Mouse (Mus musculus): ENCODE data around the gene Man1c1. TPM values are rescaled to one million over a fixed set of nuclear protein-coding genes. Genes with fewer than 3 reads are reported as not detected.

Gene Man1c1
- polyA plus RNA-seq, 1 experiment from 2014 or later, result 3.5 TPM

DNA sequence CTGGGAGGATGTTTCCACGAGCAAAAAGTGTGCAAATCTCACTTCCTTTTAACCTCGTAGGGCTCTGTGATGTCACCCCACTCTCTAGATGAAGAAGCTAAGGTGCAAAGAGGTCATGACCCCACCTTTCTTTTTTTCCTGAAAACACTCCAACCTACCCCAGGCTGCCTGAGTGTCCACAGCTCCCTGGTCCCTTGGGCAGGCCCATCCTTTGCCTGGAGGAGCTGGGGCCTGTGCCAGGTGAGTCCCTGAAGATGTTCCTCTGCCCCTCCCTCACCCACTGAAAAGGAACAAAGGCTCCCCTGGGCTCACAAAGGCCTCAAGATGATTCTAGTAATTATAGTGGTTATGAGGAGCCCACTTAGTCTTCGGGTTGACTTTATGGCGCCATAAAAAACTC is 111.6 kb downstream of the Man1c1 start:
- H3K4me3 ChIP-seq, result no peak overlapping the region
- ATAC-seq (ENCODE audit: low FRiP score, low read depth), result no peak
- no peaks in the 10 kb centered on the region for H3K36me3 ChIP-seq
- H3K4me2 ChIP-seq (replicated peaks), result no peak overlapping the region
- no peaks in the 10 kb centered on the region for H3K9me3 ChIP-seq
- H3K27me3 ChIP-seq, result no peaks in the 10 kb centered on the region
- H3K9ac ChIP-seq, result no peak overlapping the region
- H3K27ac ChIP-seq, result no peak overlapping the region; the same call in 1 of the 2 replicates
- 36% methylated on average over 4 of the region's 4 CpGs for WGBS
- H3K4me1 ChIP-seq, result peaks cover 24% of the 10 kb centered on the region

- Histone ChIP-seq H3K27me3 (no peaks in the 10 kb centered on the region), H3K4me2 (replicated peaks) (peak overlapping the region; percentile 11; the same call in 1 of the 2 replicates), H3K9ac (no peak overlapping the region), H3K9me3 (no peaks in the 10 kb centered on the region), H3K36me3 (no peaks in the 10 kb centered on the region), H3K4me1 (peaks cover 26% of the 10 kb centered on the region), H3K4me3 (no peak overlapping the region), H3K27ac (peak overlapping the region; percentile 63; the same call in 1 of the 2 replicates)
- ATAC-seq (ENCODE audit: low FRiP score, low read depth), result peak; percentile 48; the same call in 1 of the 2 replicates
- WGBS, result 50% methylated on average over 11 of the region's 11 CpGs
These were observed 112.5 kb downstream of the Man1c1 start for GRCm38 (mm10) chr4:134591506-134592061.

- Histone ChIP-seq H3K36me3 (no peaks in the 10 kb centered on the region), H3K27ac (no peak overlapping the region), H3K4me2 (replicated peaks) (no peak overlapping the region), H3K4me1 (peaks cover 26% of the 10 kb centered on the region), H3K4me3 (no peak overlapping the region), H3K27me3 (no peaks in the 10 kb centered on the region), H3K9ac (no peak overlapping the region), H3K9me3 (no peaks in the 10 kb centered on the region)
- ATAC-seq (ENCODE audit: low FRiP score, low read depth), result no peak
- 81% methylated on average over 10 of the region's 10 CpGs for WGBS
These were observed 113.7 kb downstream of the Man1c1 start for GRCm38 (mm10) chr4:134590227-134590926.

DNA sequence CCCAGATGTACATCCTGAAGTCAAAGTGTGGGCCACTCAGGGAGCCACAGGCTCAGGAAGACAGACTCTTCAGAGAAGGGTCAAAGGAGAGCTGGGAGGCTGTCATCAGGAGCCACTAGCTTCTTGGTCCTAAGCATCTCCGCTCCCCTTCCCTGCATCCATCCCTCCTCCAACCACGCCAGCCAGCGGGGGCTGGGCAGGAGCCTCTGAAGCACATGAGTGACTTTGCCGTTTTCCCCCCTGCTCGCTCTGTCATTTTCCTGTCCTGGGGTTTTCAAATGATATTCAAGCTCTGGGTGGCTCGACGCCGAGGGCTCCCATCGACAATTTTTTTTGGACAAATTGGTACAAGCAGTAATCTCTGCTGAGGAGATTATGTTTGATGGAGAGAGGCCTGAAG is 114.3 kb downstream of the Man1c1 start:
- Histone ChIP-seq H3K4me2 (replicated peaks) (no peak overlapping the region), H3K27ac (no peak overlapping the region), H3K4me1 (peaks cover 26% of the 10 kb centered on the region), H3K27me3 (no peaks in the 10 kb centered on the region), H3K9me3 (no peaks in the 10 kb centered on the region), H3K36me3 (no peaks in the 10 kb centered on the region), H3K9ac (no peak overlapping the region), H3K4me3 (no peak overlapping the region)
- 85% methylated on average over 9 of the region's 9 CpGs for WGBS
- no peak for ATAC-seq (ENCODE audit: low FRiP score, low read depth)

GRCm38 (mm10) chr4:134588951-134589350 is 115.1 kb downstream of the Man1c1 start:
- Histone ChIP-seq H3K36me3 (no peaks in the 10 kb centered on the region), H3K27me3 (no peaks in the 10 kb centered on the region), H3K9me3 (no peaks in the 10 kb centered on the region), H3K4me1 (peaks cover 26% of the 10 kb centered on the region), H3K27ac (no peak overlapping the region), H3K4me3 (no peak overlapping the region), H3K9ac (no peak overlapping the region), H3K4me2 (replicated peaks) (no peak overlapping the region)
- no peak for ATAC-seq (ENCODE audit: low FRiP score, low read depth)
- WGBS, result 85% methylated on average over 5 of the region's 5 CpGs

GRCm38 (mm10) chr4:134588287-134588686 is 115.8 kb downstream of the Man1c1 start:
- 86% methylated on average over 9 of the region's 9 CpGs for WGBS
- no peak overlapping the region for H3K27ac ChIP-seq
- H3K36me3 ChIP-seq, result no peaks in the 10 kb centered on the region
- H3K4me2 ChIP-seq (replicated peaks), result no peak overlapping the region
- H3K9ac ChIP-seq, result no peak overlapping the region
- H3K4me1 ChIP-seq, result peaks cover 26% of the 10 kb centered on the region
- ATAC-seq (ENCODE audit: low FRiP score, low read depth), result no peak
- no peaks in the 10 kb centered on the region for H3K27me3 ChIP-seq
- no peak overlapping the region for H3K4me3 ChIP-seq
- no peaks in the 10 kb centered on the region for H3K9me3 ChIP-seq

DNA sequence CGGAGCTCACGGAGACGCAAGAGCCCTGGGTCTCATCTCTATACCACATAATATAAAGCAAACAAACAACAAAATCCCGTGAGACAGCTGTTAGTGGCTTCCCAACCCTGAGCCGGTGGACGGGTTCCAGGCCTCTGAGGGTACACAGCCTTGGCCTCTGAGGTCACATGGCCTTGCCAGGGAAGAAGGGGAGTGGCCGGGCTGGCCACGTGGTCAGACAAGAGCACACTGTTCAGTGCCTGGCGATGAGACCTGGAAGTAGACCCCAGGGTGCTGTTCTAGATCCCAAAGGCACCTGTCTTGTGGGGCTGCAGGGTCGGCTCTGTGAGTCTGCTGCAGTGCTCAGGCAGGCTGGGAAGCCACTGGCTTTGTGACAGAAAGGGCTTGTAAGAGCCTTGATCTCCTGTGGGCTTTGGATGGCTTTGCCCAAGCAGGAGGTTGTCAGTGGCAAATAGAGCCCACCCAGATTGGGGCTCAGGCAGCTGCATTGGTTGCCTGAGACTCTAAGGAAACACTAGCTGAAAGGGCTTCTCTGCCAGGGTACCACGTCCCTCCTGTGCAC is 116.4 kb downstream of the Man1c1 start:
- H3K4me2 ChIP-seq (replicated peaks), result no peak overlapping the region
- no peak overlapping the region for H3K9ac ChIP-seq
- no peaks in the 10 kb centered on the region for H3K36me3 ChIP-seq
- WGBS, result 58% methylated on average over 11 of the region's 11 CpGs
- no peak overlapping the region for H3K4me3 ChIP-seq
- no peak for ATAC-seq (ENCODE audit: low FRiP score, low read depth)
- H3K27me3 ChIP-seq, result no peaks in the 10 kb centered on the region
- H3K4me1 ChIP-seq, result peaks cover 22% of the 10 kb centered on the region
- H3K27ac ChIP-seq, result no peak overlapping the region
- no peaks in the 10 kb centered on the region for H3K9me3 ChIP-seq

DNA sequence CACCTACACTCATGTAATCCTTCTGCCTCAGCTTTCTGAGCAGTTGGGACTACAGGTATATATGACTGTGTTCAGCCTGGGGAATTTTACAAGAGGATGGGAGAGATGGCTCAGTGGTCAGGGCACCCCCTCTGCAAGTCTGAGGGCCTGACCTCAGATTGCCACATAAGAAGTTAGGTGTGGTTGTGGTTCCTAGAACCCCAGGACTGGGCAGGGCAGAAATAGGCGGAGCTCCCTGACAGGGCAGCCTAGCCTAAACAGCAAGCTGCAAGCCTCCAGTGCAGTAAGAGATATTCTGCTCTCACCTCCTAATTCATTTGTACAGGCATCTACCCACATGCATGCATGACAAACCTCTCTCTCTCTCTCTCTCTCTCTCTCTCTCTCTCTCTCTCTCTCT is 117.5 kb downstream of the Man1c1 start:
- ATAC-seq (ENCODE audit: low FRiP score, low read depth), result no peak
- Histone ChIP-seq H3K27me3 (0 out of 2 replicates have a peak, but pooled peaks cover under 1% of the 10 kb centered on the region), H3K9ac (no peak overlapping the region), H3K4me1 (peaks cover 12% of the 10 kb centered on the region), H3K9me3 (no peaks in the 10 kb centered on the region), H3K4me3 (no peak overlapping the region), H3K36me3 (no peaks in the 10 kb centered on the region), H3K4me2 (replicated peaks) (no peak overlapping the region), H3K27ac (no peak overlapping the region)
- 86% methylated on average over 1 of the region's 1 CpGs for WGBS

DNA sequence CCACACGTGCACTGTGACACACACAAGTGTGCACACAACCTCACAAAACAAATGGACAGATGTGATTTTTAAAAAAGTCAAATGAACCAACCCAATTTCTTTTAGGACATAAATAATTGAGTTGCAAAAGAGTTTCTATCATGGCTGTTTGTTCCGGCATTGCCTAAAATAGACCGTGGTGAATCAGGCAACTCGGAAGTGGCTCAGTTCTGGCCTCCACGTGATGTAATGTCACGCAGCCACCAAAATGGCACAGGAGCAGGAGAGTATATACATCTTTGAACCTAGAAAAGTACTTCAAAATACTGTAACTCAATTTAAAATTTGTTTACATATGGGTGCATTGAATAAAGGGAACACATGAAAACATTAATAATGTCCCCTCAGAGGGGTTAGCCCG is 118.0 kb downstream of the Man1c1 start:
- Histone ChIP-seq H3K36me3 (no peaks in the 10 kb centered on the region), H3K4me2 (replicated peaks) (no peak overlapping the region), H3K9ac (no peak overlapping the region), H3K4me1 (peaks cover 12% of the 10 kb centered on the region), H3K27ac (no peak overlapping the region), H3K9me3 (no peaks in the 10 kb centered on the region), H3K4me3 (no peak overlapping the region), H3K27me3 (0 out of 2 replicates have a peak, but pooled peaks cover 3% of the 10 kb centered on the region)
- WGBS, result 80% methylated on average over 7 of the region's 7 CpGs
- ATAC-seq (ENCODE audit: low FRiP score, low read depth), result no peak

DNA sequence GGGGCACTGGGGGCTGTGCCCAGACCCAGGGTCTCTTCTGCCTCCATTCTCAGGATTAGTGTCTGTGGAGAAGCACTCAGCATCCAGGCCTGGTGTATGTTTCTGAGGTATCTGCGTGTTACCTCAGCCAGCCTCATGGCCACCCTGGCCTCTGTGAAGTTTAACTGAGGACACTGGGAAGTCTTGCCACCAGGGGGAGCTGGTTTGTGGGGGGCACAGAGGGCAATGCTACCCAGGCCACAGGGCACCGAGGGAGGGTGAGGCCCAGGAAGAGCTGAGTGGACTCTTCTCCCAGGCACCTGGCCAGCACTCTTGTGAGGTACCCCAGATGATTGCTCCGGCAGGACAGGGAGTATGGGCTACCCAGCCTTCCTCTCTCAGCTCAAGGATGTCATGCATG is 120.6 kb downstream of the Man1c1 start:
- H3K9ac ChIP-seq, result no peak overlapping the region
- 0 out of 2 replicates have a peak, but pooled peaks cover 3% of the 10 kb centered on the region for H3K27me3 ChIP-seq
- H3K4me2 ChIP-seq (replicated peaks), result no peak overlapping the region
- no peak overlapping the region for H3K4me3 ChIP-seq
- ATAC-seq (ENCODE audit: low FRiP score, low read depth), result no peak
- H3K4me1 ChIP-seq, result peaks cover 26% of the 10 kb centered on the region
- no peak overlapping the region for H3K27ac ChIP-seq
- no peaks in the 10 kb centered on the region for H3K36me3 ChIP-seq
- no peaks in the 10 kb centered on the region for H3K9me3 ChIP-seq
- 58% methylated on average over 3 of the region's 3 CpGs for WGBS

DNA sequence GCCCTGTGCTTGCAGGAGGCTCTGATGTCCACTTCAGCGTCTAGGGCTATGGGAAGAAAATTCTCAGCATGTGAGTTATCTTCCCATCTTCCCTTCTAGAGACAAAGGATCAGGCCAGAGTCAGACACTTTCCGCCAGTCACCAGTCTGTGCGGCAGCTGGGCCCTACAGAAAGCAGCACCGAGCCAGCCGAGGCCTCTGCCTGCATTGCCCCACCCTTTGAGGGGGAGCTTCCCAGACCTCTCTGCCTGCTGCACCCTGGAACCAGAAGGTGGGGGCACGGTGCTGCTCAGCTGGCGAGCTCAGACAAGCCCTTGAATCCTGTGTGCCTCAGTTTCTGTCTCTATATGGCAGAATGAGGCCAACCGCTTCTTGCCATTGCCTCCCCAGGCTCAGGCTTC is 122.7 kb downstream of the Man1c1 start:
- Histone ChIP-seq H3K36me3 (no peaks in the 10 kb centered on the region), H3K4me3 (no peak overlapping the region), H3K4me2 (replicated peaks) (no peak overlapping the region), H3K27ac (no peak overlapping the region), H3K4me1 (peaks cover 26% of the 10 kb centered on the region), H3K27me3 (0 out of 2 replicates have a peak, but pooled peaks cover 3% of the 10 kb centered on the region), H3K9me3 (no peaks in the 10 kb centered on the region), H3K9ac (no peak overlapping the region)
- 63% methylated on average over 8 of the region's 8 CpGs for WGBS
- no peak for ATAC-seq (ENCODE audit: low FRiP score, low read depth)

DNA sequence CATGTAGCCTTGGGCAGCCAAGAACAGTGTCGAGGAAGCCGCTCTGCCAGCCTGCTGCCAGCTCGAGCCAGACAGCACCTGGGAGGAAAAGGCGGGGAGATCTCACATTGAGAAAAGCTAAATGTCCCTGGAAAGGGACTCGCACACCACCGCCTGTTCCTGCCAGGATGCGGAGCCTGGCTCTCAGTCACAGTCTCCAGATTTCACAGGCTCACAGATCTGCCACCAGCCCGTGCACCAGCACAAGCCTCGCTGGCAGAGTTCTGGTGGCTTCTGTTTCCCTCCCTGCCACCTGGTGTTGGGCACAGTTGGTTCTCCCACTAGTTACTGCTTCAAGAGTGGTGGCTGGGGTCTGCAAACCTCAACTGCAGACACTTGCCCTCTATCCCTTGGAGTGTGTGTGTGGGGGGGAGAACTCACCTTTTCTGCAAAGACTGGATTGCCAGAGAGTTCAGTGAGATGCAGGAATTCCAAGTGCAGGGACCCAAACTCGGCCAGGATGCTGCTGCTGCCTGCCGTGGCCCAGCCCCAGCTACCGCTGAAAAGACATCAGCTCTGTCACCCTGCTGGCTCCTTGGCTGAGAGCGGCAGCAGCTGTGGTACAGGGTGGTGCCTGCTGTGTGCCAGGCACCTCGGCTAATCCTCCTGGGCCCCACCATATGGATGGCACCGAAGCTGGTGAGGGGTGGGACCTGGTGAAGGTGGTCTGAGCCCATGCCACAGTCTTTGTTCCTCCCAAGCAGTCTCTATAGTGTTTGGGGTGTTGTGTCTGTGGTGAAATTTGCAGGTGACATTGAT is 123.5 kb downstream of the Man1c1 start:
- peaks cover 26% of the 10 kb centered on the region for H3K4me1 ChIP-seq
- ATAC-seq (ENCODE audit: low FRiP score, low read depth), result no peak
- H3K4me3 ChIP-seq, result no peak overlapping the region
- no peak overlapping the region for H3K27ac ChIP-seq
- no peaks in the 10 kb centered on the region for H3K9me3 ChIP-seq
- H3K36me3 ChIP-seq, result no peaks in the 10 kb centered on the region
- no peak overlapping the region for H3K9ac ChIP-seq
- H3K4me2 ChIP-seq (replicated peaks), result no peak overlapping the region
- H3K27me3 ChIP-seq, result 0 out of 2 replicates have a peak, but pooled peaks cover 3% of the 10 kb centered on the region
- 77% methylated on average over 15 of the region's 15 CpGs for WGBS
